Comparison of ENCODE assay signal across 32 mouse cellular contexts in the genomic region with DNA sequence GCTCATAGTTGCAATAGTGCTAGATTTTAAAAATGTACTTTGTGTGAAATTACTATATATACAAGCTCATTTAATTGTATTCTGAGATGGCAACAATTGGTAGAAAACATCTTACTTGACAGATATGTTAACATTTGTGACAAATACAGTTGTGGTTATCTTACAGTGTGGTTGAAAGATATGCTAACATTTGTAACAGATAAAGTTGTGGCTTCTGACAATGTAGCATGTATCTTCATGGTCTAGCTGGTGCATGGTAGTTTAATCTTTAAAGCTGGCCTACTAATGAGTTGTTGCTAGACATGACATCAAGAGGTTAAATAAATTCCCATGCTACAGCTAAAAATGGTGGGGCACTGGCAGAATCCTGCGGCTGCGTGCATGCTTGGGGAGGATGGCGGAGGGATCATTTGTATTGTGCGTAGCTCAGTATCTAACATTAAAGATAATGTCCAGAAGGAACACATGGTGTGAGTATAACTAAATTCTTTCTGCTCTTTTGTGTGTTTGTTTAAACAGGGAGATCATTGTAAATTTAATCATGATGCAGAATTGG. TPM values are rescaled to one million over a fixed set of nuclear protein-coding genes. Genes with fewer than 3 reads are reported as not detected.
A peak's percentile ranks its signal among the peaks of the same experiment; 100 is the strongest.
DNase-seq lines count a peak whose midpoint lies in the region; ATAC-seq and TF ChIP-seq lines count a peak whose summit lies in the region.
"Had no signal": no experiment of that assay in that cellular context is flagged by ENCODE, and none has a peak within 500 bp of the region (broad histone marks: within the 10 kb centered on the region; RNA-seq: fewer than 3 reads in every experiment).

No protein-coding gene starts in this region.

- TF ChIP-seq POLR2A in brain, embryonic 14.5 days (IDR thresholded peaks at IDR 0.05; ENCODE audit: borderline replicate concordance, extremely low read depth, insufficient read depth, insufficient read length, poor library complexity, severe bottlenecking) = no peak

- H3K27ac ChIP-seq in liver, embryonic 11.5 days (ENCODE audit: low read depth, low read length) = no peak overlapping the region
- H3K27ac ChIP-seq in liver, embryonic 16.5 days (ENCODE audit: low read length) = peak overlapping the region; percentile 55; the same call in 1 of the 2 replicates
- H3K27ac ChIP-seq in forebrain, embryonic 14.5 days (ENCODE audit: low read depth, low read length) = no peak overlapping the region
- H3K27ac ChIP-seq in left cerebral cortex, adult 2 months = no peak overlapping the region
- H3K27ac ChIP-seq: forebrain, embryonic 12.5 days; heart, embryonic 10.5 days; heart, embryonic 15.5 days; hindbrain, embryonic 12.5 days; limb, embryonic 13.5 days; midbrain, embryonic 12.5 days; neural tube, embryonic 12.5 days had no signal

- no peak for TF ChIP-seq CTCF in brain, embryonic 14.5 days (IDR thresholded peaks at IDR 0.05; ENCODE audit: borderline replicate concordance, extremely low read depth, insufficient read depth, insufficient read length)
- no peak for TF ChIP-seq CTCF in left cerebral cortex, adult 2 months (IDR thresholded peaks at IDR 0.05)

- WGBS in liver, embryonic 11.5 days = 54% methylated on average over 4 of the region's 4 CpGs
- 40% methylated on average over 4 of the region's 4 CpGs for WGBS in liver, embryonic 16.5 days (ENCODE audit: insufficient replicate concordance)
- WGBS in forebrain, embryonic 14.5 days = 69% methylated on average over 4 of the region's 4 CpGs

- H3K9ac ChIP-seq in liver, embryonic 11.5 days (ENCODE audit: low read depth, low read length) = no peak overlapping the region
- H3K9ac ChIP-seq in liver, embryonic 16.5 days (ENCODE audit: low read depth, low read length) = no peak overlapping the region
- no peak overlapping the region for H3K9ac ChIP-seq in forebrain, embryonic 14.5 days (ENCODE audit: low read length)
- H3K9ac ChIP-seq: forebrain, embryonic 12.5 days; heart, embryonic 15.5 days; hindbrain, embryonic 12.5 days; limb, embryonic 13.5 days; midbrain, embryonic 12.5 days; neural tube, embryonic 12.5 days had no signal

- no peak overlapping the region for H3K4me3 ChIP-seq in liver, embryonic 11.5 days (ENCODE audit: low read depth, low read length)
- no peak overlapping the region for H3K4me3 ChIP-seq in liver, embryonic 16.5 days (ENCODE audit: low read depth, low read length)
- no peak overlapping the region for H3K4me3 ChIP-seq in forebrain, embryonic 14.5 days (ENCODE audit: low read depth, low read length)
- no peak overlapping the region for H3K4me3 ChIP-seq in left cerebral cortex, adult 2 months
- H3K4me3 ChIP-seq: erythroblast, embryonic 14.5 days; forebrain, embryonic 12.5 days; heart, embryonic 10.5 days; heart, embryonic 15.5 days; hindbrain, embryonic 12.5 days; limb, embryonic 13.5 days; midbrain, embryonic 12.5 days; myocyte; neural tube, embryonic 12.5 days had no signal

- H3K9me3 ChIP-seq in liver, embryonic 11.5 days (ENCODE audit: control insufficient read depth, low read length) = no peaks in the 10 kb centered on the region
- H3K9me3 ChIP-seq in liver, embryonic 16.5 days (replicated peaks; ENCODE audit: control insufficient read depth, low read length) = no peaks in the 10 kb centered on the region
- H3K9me3 ChIP-seq in forebrain, embryonic 14.5 days (replicated peaks; ENCODE audit: control insufficient read depth, low read length) = no peaks in the 10 kb centered on the region
- H3K9me3 ChIP-seq: forebrain, embryonic 12.5 days; heart, embryonic 10.5 days; heart, embryonic 15.5 days; hindbrain, embryonic 12.5 days; limb, embryonic 13.5 days; midbrain, embryonic 12.5 days; neural tube, embryonic 12.5 days had no signal

- ATAC-seq in liver, embryonic 11.5 days (replicated peaks; ENCODE audit: low FRiP score) = peak; percentile 87
- peak; percentile 51 for ATAC-seq in liver, embryonic 16.5 days (ENCODE audit: low read depth)
- no peak for ATAC-seq in forebrain, embryonic 14.5 days
- ATAC-seq: CD4-positive, CD25-positive, alpha-beta regulatory T cell, adult 4 months had no signal

- H3K4me1 ChIP-seq in liver, embryonic 11.5 days (replicated peaks; ENCODE audit: control insufficient read depth, insufficient read depth, low read length) = no peaks in the 10 kb centered on the region
- no peaks in the 10 kb centered on the region; the same call in 1 of the 2 replicates for H3K4me1 ChIP-seq in liver, embryonic 16.5 days (ENCODE audit: control insufficient read depth, low read depth, low read length)
- H3K4me1 ChIP-seq in forebrain, embryonic 14.5 days (ENCODE audit: control insufficient read depth, insufficient read depth, low read length) = no peaks in the 10 kb centered on the region
- H3K4me1 ChIP-seq: forebrain, embryonic 12.5 days; heart, embryonic 10.5 days; heart, embryonic 15.5 days; hindbrain, embryonic 12.5 days; limb, embryonic 13.5 days; midbrain, embryonic 12.5 days; neural tube, embryonic 12.5 days had no signal

- no peaks in the 10 kb centered on the region for H3K27me3 ChIP-seq in liver, embryonic 11.5 days (replicated peaks; ENCODE audit: control insufficient read depth, insufficient read depth, low read length)
- no peaks in the 10 kb centered on the region for H3K27me3 ChIP-seq in liver, embryonic 16.5 days (ENCODE audit: control insufficient read depth, insufficient read depth, low read depth, low read length)
- no peaks in the 10 kb centered on the region for H3K27me3 ChIP-seq in forebrain, embryonic 14.5 days (replicated peaks; ENCODE audit: control insufficient read depth, insufficient read depth, low read length)
- H3K27me3 ChIP-seq: forebrain, embryonic 12.5 days; heart, embryonic 15.5 days; hindbrain, embryonic 12.5 days; limb, embryonic 13.5 days; midbrain, embryonic 12.5 days; neural tube, embryonic 12.5 days had no signal

- no peaks in the 10 kb centered on the region for H3K36me3 ChIP-seq in liver, embryonic 11.5 days (ENCODE audit: control insufficient read depth, insufficient read depth, low read length)
- no peaks in the 10 kb centered on the region for H3K36me3 ChIP-seq in liver, embryonic 16.5 days (ENCODE audit: control insufficient read depth, insufficient read depth)
- H3K36me3 ChIP-seq in forebrain, embryonic 14.5 days (ENCODE audit: control insufficient read depth, insufficient read depth, low read length) = no peaks in the 10 kb centered on the region
- H3K36me3 ChIP-seq: forebrain, embryonic 12.5 days; heart, embryonic 10.5 days; heart, embryonic 15.5 days; hindbrain, embryonic 12.5 days; limb, embryonic 13.5 days; midbrain, embryonic 12.5 days; neural tube, embryonic 12.5 days had no signal

- peak; percentile 1 for DNase-seq in brain, embryonic 14.5 days (ENCODE audit: low read depth)
- no peak for DNase-seq in liver, embryonic 11.5 days (ENCODE audit: low spot score)
- DNase-seq in forebrain, embryonic 14.5 days (ENCODE audit: low spot score) = no peak
- DNase-seq in frontal cortex, postnatal 25 days (ENCODE audit: low spot score in 2 of 2) = no peak
- no peak for DNase-seq in spleen, postnatal 36 days (ENCODE audit: low spot score in 2 of 2)
- DNase-seq in left cerebral cortex, adult 2 months (ENCODE audit: extremely low spot score in 1 of 2, low spot score in 2 of 2) = no peak
- DNase-seq: adrenal gland, adult 8-10 months; cerebellum, adult 2 months; cerebellum, postnatal 14 days; gastrocnemius, postnatal 25 days; heart, adult 11 months; kidney, adult 11 months; kidney, postnatal 14 days; lung, adult 2 months; lung, postnatal 14 days; right cerebral cortex, adult 18-20 months; right cerebral cortex, postnatal 4 days; thymus, postnatal 4 days had no signal

- no peak overlapping the region for H3K4me2 ChIP-seq in liver, embryonic 11.5 days
- H3K4me2 ChIP-seq in liver, embryonic 16.5 days (ENCODE audit: low read depth, low read length) = no peak overlapping the region
- no peak overlapping the region for H3K4me2 ChIP-seq in forebrain, embryonic 14.5 days (ENCODE audit: low read length)
- H3K4me2 ChIP-seq: forebrain, embryonic 12.5 days; heart, embryonic 15.5 days; hindbrain, embryonic 12.5 days; limb, embryonic 13.5 days; midbrain, embryonic 12.5 days; neural tube, embryonic 12.5 days had no signal

- intact Hi-C loops in left cerebral cortex, adult 2 months (cut with DNase I) = no loop called here

RNA-seq across cellular contexts. Expression of a gene that starts 38.7 kb away (rescaled TPM):
- 18.4 and 18.5 TPM in 2 replicates for polyA plus RNA-seq in brain, embryonic 14.5 days (2012; rRNA removed)
- 7.5 and 8.7 TPM in 2 replicates for polyA plus RNA-seq in liver, embryonic 11.5 days (2014; fragmentation: Nextera tagmentation; extraction: Ambion mirVana)
- 2.3 and 2.5 TPM in 2 replicates for polyA plus RNA-seq in liver, embryonic 16.5 days (2015; fragmentation: Nextera tagmentation; extraction: Ambion mirVana)
- polyA plus RNA-seq in forebrain, embryonic 14.5 days (2014; fragmentation: Nextera tagmentation; extraction: Ambion mirVana) = 18.0 and 23.5 TPM in 2 replicates
- total RNA-seq in left cerebral cortex, adult 2 months (2021) = 1 to 10 TPM; 5.0 to 5.4 TPM

RNA-seq across cellular contexts. Expression of a gene that starts 39.1 kb away (rescaled TPM):
- polyA plus RNA-seq in brain, embryonic 14.5 days (2012; rRNA removed) = 2.4 and 4.0 TPM in 2 replicates
- 0.84 and 1.3 TPM in 2 replicates for polyA plus RNA-seq in liver, embryonic 11.5 days (2014; fragmentation: Nextera tagmentation; extraction: Ambion mirVana)
- polyA plus RNA-seq in liver, embryonic 16.5 days (2015; fragmentation: Nextera tagmentation; extraction: Ambion mirVana) = 0.58 and 0.61 TPM in 2 replicates
- polyA plus RNA-seq in forebrain, embryonic 14.5 days (2014; fragmentation: Nextera tagmentation; extraction: Ambion mirVana) = 4.3 and 4.6 TPM in 2 replicates
- 10 to 100 TPM; 14.4 to 19.8 TPM for total RNA-seq in left cerebral cortex, adult 2 months (2021)

RNA-seq across cellular contexts. Expression of a gene that starts 41.7 kb away (rescaled TPM):
- polyA plus RNA-seq in brain, embryonic 14.5 days (2012; rRNA removed) = 0.78 and 0.90 TPM in 2 replicates
- 0.05 and 0.06 TPM in 2 replicates for polyA plus RNA-seq in liver, embryonic 11.5 days (2014; fragmentation: Nextera tagmentation; extraction: Ambion mirVana)
- polyA plus RNA-seq in liver, embryonic 16.5 days (2015; fragmentation: Nextera tagmentation; extraction: Ambion mirVana) = not detected in 2 replicates
- polyA plus RNA-seq in forebrain, embryonic 14.5 days (2014; fragmentation: Nextera tagmentation; extraction: Ambion mirVana) = 0.28 and 0.42 TPM in 2 replicates
- under 1 TPM in 1 of 2 experiments, not detected in 1; 0.25 TPM for total RNA-seq in left cerebral cortex, adult 2 months (2021)
- total RNA-seq: gastrocnemius, postnatal 25 days; heart, postnatal 25 days had no signal
- polyA plus RNA-seq: CD4-positive, CD25-positive, alpha-beta regulatory T cell, adult 4 months; erythroblast, embryonic 14.5 days; kidney, embryonic 14.5 days; spleen, adult 2 months had no signal

RNA-seq across cellular contexts. Expression of a gene that starts 59.5 kb away (rescaled TPM):
- polyA plus RNA-seq in brain, embryonic 14.5 days (2012; rRNA removed) = 22.3 and 30.4 TPM in 2 replicates
- 5.2 and 6.1 TPM in 2 replicates for polyA plus RNA-seq in liver, embryonic 11.5 days (2014; fragmentation: Nextera tagmentation; extraction: Ambion mirVana)
- polyA plus RNA-seq in liver, embryonic 16.5 days (2015; fragmentation: Nextera tagmentation; extraction: Ambion mirVana) = 1.8 TPM in 2 replicates
- polyA plus RNA-seq in forebrain, embryonic 14.5 days (2014; fragmentation: Nextera tagmentation; extraction: Ambion mirVana) = 27.3 and 32.8 TPM in 2 replicates
- total RNA-seq in left cerebral cortex, adult 2 months (2021) = 10 to 100 TPM; 64.0 to 70.2 TPM
